Mouse (Mus musculus) stomach, postnatal 0 days (tissue): ENCODE results near the gene Prickle2.

Source experiments
- CTCF ChIP-seq: IDR thresholded peaks from 2 replicates; pipeline ENCODE4 v1.5.1; 2016; ENCODE audit warnings: antibody characterized with exemption, low read depth, mild to moderate bottlenecking, moderate library complexity
- EP300 ChIP-seq: optimal IDR thresholded peaks from 2 replicates; pipeline ENCODE3; 2016; ENCODE audit warnings: antibody characterized with exemption

- TF ChIP-seq CTCF = no peak
- no peak for TF ChIP-seq EP300
Measured at GRCm38 (mm10) chr6:92458026-92458425, 247.9 kb downstream of the Prickle2 start.
